In the genomic region with DNA sequence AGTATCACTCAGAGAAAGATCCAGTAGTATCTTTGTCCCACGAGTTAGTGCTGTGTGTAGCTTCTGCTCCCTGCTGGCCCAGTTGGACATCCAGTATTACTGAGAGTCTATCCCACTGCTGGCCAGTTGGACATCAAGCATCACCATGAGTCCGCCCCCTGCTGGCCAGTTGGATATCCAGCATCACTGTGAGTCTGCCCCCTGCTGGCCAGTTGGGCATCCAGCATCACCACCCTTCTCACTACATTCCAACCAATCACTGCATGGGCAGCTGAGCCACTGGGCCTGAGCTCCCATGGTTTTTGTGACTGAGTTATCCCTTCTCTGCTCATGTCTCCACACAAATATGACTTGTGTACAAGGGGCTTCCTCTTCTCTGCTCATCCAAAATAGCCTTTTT, we compare ENCODE assay signal across 8 mouse cellular contexts. TPM values are rescaled to one million over a fixed set of nuclear protein-coding genes. Genes with fewer than 3 reads are reported as not detected.
DNase-seq lines count a peak whose midpoint lies in the region; ATAC-seq and TF ChIP-seq lines count a peak whose summit lies in the region.

No protein-coding gene starts in this region.

- 83% methylated on average over 2 of the region's 2 CpGs for WGBS in forebrain, embryonic 11.5 days
- 86% methylated on average over 2 of the region's 2 CpGs for WGBS in forebrain, embryonic 15.5 days
- WGBS in olfactory bulb, adult 2 months: 95% methylated on average over 2 of the region's 2 CpGs

- no peak overlapping the region for H3K4me2 ChIP-seq in forebrain, embryonic 11.5 days (ENCODE audit: low read depth, low read length, severe bottlenecking)
- no peak overlapping the region for H3K4me2 ChIP-seq in forebrain, embryonic 15.5 days (replicated peaks)

- H3K9ac ChIP-seq in forebrain, embryonic 11.5 days (ENCODE audit: low read length): no peak overlapping the region
- H3K9ac ChIP-seq in forebrain, embryonic 15.5 days (replicated peaks): no peak overlapping the region

- H3K27me3 ChIP-seq in forebrain, embryonic 11.5 days (ENCODE audit: control insufficient read depth, insufficient read depth, low read length): no peaks in the 10 kb centered on the region
- no peaks in the 10 kb centered on the region for H3K27me3 ChIP-seq in forebrain, embryonic 15.5 days

- H3K27ac ChIP-seq in forebrain, embryonic 11.5 days (ENCODE audit: low read depth, low read length): no peak overlapping the region
- H3K27ac ChIP-seq in forebrain, embryonic 15.5 days (replicated peaks): no peak overlapping the region
- no peak overlapping the region for H3K27ac ChIP-seq in olfactory bulb, adult 2 months (ENCODE audit: insufficient read depth, low read depth, low read length)

- peaks cover 8% of the 10 kb centered on the region; the same call in 1 of the 2 replicates for H3K36me3 ChIP-seq in forebrain, embryonic 11.5 days (ENCODE audit: control insufficient read depth, insufficient read depth, low read length)
- 0 out of 2 replicates have a peak, but pooled peaks cover 5% of the 10 kb centered on the region for H3K36me3 ChIP-seq in forebrain, embryonic 15.5 days

- H3K9me3 ChIP-seq in forebrain, embryonic 11.5 days (ENCODE audit: control insufficient read depth, low read length): no peaks in the 10 kb centered on the region
- H3K9me3 ChIP-seq in forebrain, embryonic 15.5 days: no peaks in the 10 kb centered on the region

- ATAC-seq in forebrain, embryonic 11.5 days (replicated peaks; ENCODE audit: low FRiP score): no peak
- no peak for ATAC-seq in forebrain, embryonic 15.5 days (replicated peaks)

- TF ChIP-seq POLR2A in olfactory bulb, adult 2 months (IDR thresholded peaks at IDR 0.05; ENCODE audit: insufficient read depth, low read depth, low read length): no peak

- no peaks in the 10 kb centered on the region for H3K4me1 ChIP-seq in forebrain, embryonic 11.5 days (replicated peaks; ENCODE audit: control insufficient read depth, insufficient read depth, low read length)
- no peaks in the 10 kb centered on the region for H3K4me1 ChIP-seq in forebrain, embryonic 15.5 days
- no peaks in the 10 kb centered on the region for H3K4me1 ChIP-seq in olfactory bulb, adult 2 months (ENCODE audit: control insufficient read depth, insufficient read depth, low read length)

- DNase-seq in forebrain, embryonic 11.5 days (ENCODE audit: low spot score): peak; percentile 69
- DNase-seq in 3134 (ENCODE audit: extremely low read depth, insufficient read length, low spot score) (peak; percentile 35), R1 (ENCODE audit: low read depth, low spot score) (peak; percentile 92)
- peak; percentile 77 for DNase-seq in induced T-regulatory cell, adult 2 months (ENCODE audit: low read depth)
- no peak for DNase-seq in urinary bladder, postnatal 4 days (ENCODE audit: low spot score in 2 of 2)
- no peak for DNase-seq in gastrocnemius, adult 18-20 months (ENCODE audit: low spot score)

- no peak overlapping the region for H3K4me3 ChIP-seq in forebrain, embryonic 11.5 days (ENCODE audit: low read depth, low read length)
- H3K4me3 ChIP-seq in forebrain, embryonic 15.5 days: no peak overlapping the region
- no peak overlapping the region for H3K4me3 ChIP-seq in olfactory bulb, adult 2 months (ENCODE audit: insufficient read depth, low read depth, low read length)

- peak; percentile 62; the same call in 1 of the 2 replicates for TF ChIP-seq CTCF in olfactory bulb, adult 2 months (IDR thresholded peaks at IDR 0.05; ENCODE audit: insufficient read depth, low read depth, low read length)

RNA-seq across cellular contexts. Expression of gene Rtkn2, which starts 33.8 kb away (rescaled TPM):
- polyA plus RNA-seq in forebrain, embryonic 11.5 days (2014; fragmentation: Nextera tagmentation; extraction: Ambion mirVana): 28.5 and 30.4 TPM in 2 replicates
- polyA plus RNA-seq in forebrain, embryonic 15.5 days (2015; fragmentation: Nextera tagmentation; extraction: Ambion mirVana): 10.7 and 13.0 TPM in 2 replicates
- not detected in 2 replicates for polyA plus RNA-seq in olfactory bulb, adult 2 months (2012; ENCODE audit: insufficient read depth, insufficient read length, low replicate concordance, missing spikeins)
- under 1 TPM; 0.41 to 0.47 TPM for total RNA-seq in gastrocnemius, adult 18-20 months (2021)

Comparison
In these comparisons a context has a peak if more than half of its experiments do, and no peak if none do; other contexts are left out.
1. DNase-seq: peak in forebrain, embryonic 11.5 days (single experiment), 3134 (single experiment), R1 (single experiment) and induced T-regulatory cell, adult 2 months (single experiment); none in urinary bladder, postnatal 4 days (0 of 2) and gastrocnemius, adult 18-20 months (single experiment).
2. RNA of gene Rtkn2, which starts 33.8 kb away (polyA plus RNA-seq): 28.5 to 30.4 TPM in forebrain, embryonic 11.5 days and 10.7 to 13.0 TPM in forebrain, embryonic 15.5 days; not detected in olfactory bulb, adult 2 months; every median in the first group is over 10 times any median in the second.